20 mouse cellular contexts compared by ENCODE assay signal in genomic region chr12:86915617-86916016, GRCm38 (mm10). TPM values are rescaled to one million over a fixed set of nuclear protein-coding genes. Genes with fewer than 3 reads are reported as not detected.
DNase-seq lines count a peak whose midpoint lies in the region; ATAC-seq and TF ChIP-seq lines count a peak whose summit lies in the region.
"Had no signal": no experiment of that assay in that cellular context is flagged by ENCODE, and none has a peak within 500 bp of the region (broad histone marks: within the 10 kb centered on the region; RNA-seq: fewer than 3 reads in every experiment).

No protein-coding gene starts in this region.

- H3K4me3 ChIP-seq in left cerebral cortex, adult 2 months: no peak overlapping the region
- no peak overlapping the region for H3K4me3 ChIP-seq in kidney, embryonic 15.5 days (replicated peaks)
- H3K4me3 ChIP-seq: embryonic facial prominence, embryonic 13.5 days; limb, embryonic 10.5 days had no signal

- no peaks in the 10 kb centered on the region for H3K27me3 ChIP-seq in kidney, embryonic 15.5 days

- peaks cover 36% of the 10 kb centered on the region for H3K4me1 ChIP-seq in kidney, embryonic 15.5 days

- no peaks in the 10 kb centered on the region for H3K36me3 ChIP-seq in kidney, embryonic 15.5 days
- H3K36me3 ChIP-seq: embryonic facial prominence, embryonic 13.5 days; limb, embryonic 10.5 days had no signal

- no peak overlapping the region for H3K9ac ChIP-seq in kidney, embryonic 15.5 days
- H3K9ac ChIP-seq: embryonic facial prominence, embryonic 13.5 days; liver, embryonic 14.5 days had no signal

- H3K9me3 ChIP-seq in kidney, embryonic 15.5 days (replicated peaks): no peaks in the 10 kb centered on the region
- H3K9me3 ChIP-seq: embryonic facial prominence, embryonic 13.5 days; limb, embryonic 10.5 days had no signal

- 80% methylated on average over 7 of the region's 7 CpGs for WGBS in kidney, embryonic 15.5 days

- no peak overlapping the region for H3K27ac ChIP-seq in left cerebral cortex, adult 2 months
- H3K27ac ChIP-seq in kidney, embryonic 15.5 days: no peak overlapping the region
- H3K27ac ChIP-seq: embryonic facial prominence, embryonic 13.5 days; kidney, postnatal 0 days; limb, embryonic 10.5 days; liver, embryonic 14.5 days had no signal

- no peak for DNase-seq in cerebellum, postnatal 4 days (ENCODE audit: low spot score in 2 of 2)
- DNase-seq in left cerebral cortex, postnatal 4 days: peak; percentile 32
- no peak for DNase-seq in left cerebral cortex, adult 2 months (ENCODE audit: extremely low spot score in 1 of 2, low spot score in 2 of 2)
- peak; percentile 70 to 82 for DNase-seq in cerebellum, adult 18-20 months
- peak; percentile 51 to 71 for DNase-seq in cerebellum, postnatal 36 days
- no peak for DNase-seq in T-cell, adult 2 months (ENCODE audit: low spot score)
- DNase-seq: adrenal gland, postnatal 10 days; layer of hippocampus, postnatal 36 days; lung, postnatal 10 days; right cerebral cortex, postnatal 4 days; thymus, postnatal 36 days had no signal

- ATAC-seq in cerebellum, adult (ENCODE audit: insufficient number of reproducible peaks, low FRiP score, low TSS enrichment): peak; percentile 81
- ATAC-seq in kidney, embryonic 15.5 days (replicated peaks; ENCODE audit: low FRiP score): no peak
- ATAC-seq: intestine, embryonic 16.5 days had no signal

- intact Hi-C loops in left cerebral cortex, postnatal 4 days (cut with DNase I): no loop called here
- intact Hi-C loops in left cerebral cortex, adult 2 months (cut with DNase I): no loop called here

- no peak for TF ChIP-seq CTCF in left cerebral cortex, adult 2 months (IDR thresholded peaks at IDR 0.05)

- no peak overlapping the region for H3K4me2 ChIP-seq in kidney, embryonic 15.5 days
- H3K4me2 ChIP-seq: embryonic facial prominence, embryonic 13.5 days; heart, embryonic 11.5 days; midbrain, embryonic 11.5 days had no signal

RNA-seq across cellular contexts. Expression of gene Irf2bpl, which starts 31.0 kb away (rescaled TPM):
- total RNA-seq in left cerebral cortex, postnatal 4 days (2021): 100 to 1,000 TPM; 124 to 127 TPM
- 10 to 100 TPM; 74.3 to 80.8 TPM for total RNA-seq in left cerebral cortex, adult 2 months (2021)
- polyA plus RNA-seq in kidney, embryonic 15.5 days (2015; fragmentation: Nextera tagmentation; extraction: Ambion mirVana): 40.7 and 43.9 TPM in 2 replicates

RNA-seq across cellular contexts. Expression of gene Cipc, which starts 31.2 kb away (rescaled TPM):
- 10 to 100 TPM; 56.9 to 60.6 TPM for total RNA-seq in left cerebral cortex, postnatal 4 days (2021)
- total RNA-seq in left cerebral cortex, adult 2 months (2021): 10 to 100 TPM; 79.8 to 91.6 TPM
- 20.9 and 22.7 TPM in 2 replicates for polyA plus RNA-seq in kidney, embryonic 15.5 days (2015; fragmentation: Nextera tagmentation; extraction: Ambion mirVana)

Comparison
In these comparisons a context has a peak if more than half of its experiments do, and no peak if none do; other contexts are left out.
1. DNase-seq: peak in left cerebral cortex, postnatal 4 days (single experiment), cerebellum, adult 18-20 months (2 of 2) and cerebellum, postnatal 36 days (2 of 2); none in cerebellum, postnatal 4 days (0 of 2), left cerebral cortex, adult 2 months (0 of 2) and T-cell, adult 2 months (single experiment).